Mouse (Mus musculus) adrenal gland, postnatal 10 days (tissue): ENCODE data around the gene Mindy4. TPM values are rescaled to one million over a fixed set of nuclear protein-coding genes. Genes with fewer than 3 reads are reported as not detected.

Experiments used
- microRNA-seq: library from miRNA; unstranded; fragments of <30 nt; microRNA quantifications from one replicate; pipeline ENCODE4 v1.2.0, GENCODE M21; 2021
- total RNA-seq, 2 experiments: library from RNA; stranded (reverse); gene quantifications; 2 replicates each; pipeline ENCODE4 v1.2.3; 2021

Gene Mindy4
- total RNA-seq, 2 experiments from 2014 or later = 4.5 to 6.6 TPM

Small RNA genes within 50 kb of the gene (microRNA-seq; reads per million reads assigned to microRNA genes)
- not detected for gene Gm25458

Other genes with a start within 250 kb of the Mindy4 start
- 10 to 100 TPM in 1 of 2 experiments, 1 to 10 TPM in 1; 8.9 to 13.7 TPM for gene Nod1, start 230.8 kb upstream of the Mindy4 start, total RNA-seq
- 1 to 10 TPM; 8.3 to 9.2 TPM for gene Ggct, start 210.4 kb upstream of the Mindy4 start, total RNA-seq
- gene Gars, start 165.4 kb upstream of the Mindy4 start, total RNA-seq = 100 to 1,000 TPM; 127 to 132 TPM
- 1 to 10 TPM in 1 of 2 experiments, under 1 TPM in 1; 0.33 to 2.0 TPM for gene Crhr2, start 70.4 kb upstream of the Mindy4 start, total RNA-seq
- 1 to 10 TPM; 6.3 to 7.2 TPM for gene Inmt, start 28.3 kb upstream of the Mindy4 start, total RNA-seq
- 100 to 1,000 TPM; 190 to 302 TPM for gene Aqp1, start 133.0 kb downstream of the Mindy4 start, total RNA-seq
- gene Ghrhr, start 172.9 kb downstream of the Mindy4 start, total RNA-seq = not detected
- 10 to 100 TPM; 28.8 to 37.0 TPM for gene Adcyap1r1, start 248.6 kb downstream of the Mindy4 start, total RNA-seq